Mouse (Mus musculus): Measurements from ENCODE around the gene Mreg.
A peak's percentile ranks its signal among the peaks of the same experiment; 100 is the strongest.

The Mreg gene

DNA sequence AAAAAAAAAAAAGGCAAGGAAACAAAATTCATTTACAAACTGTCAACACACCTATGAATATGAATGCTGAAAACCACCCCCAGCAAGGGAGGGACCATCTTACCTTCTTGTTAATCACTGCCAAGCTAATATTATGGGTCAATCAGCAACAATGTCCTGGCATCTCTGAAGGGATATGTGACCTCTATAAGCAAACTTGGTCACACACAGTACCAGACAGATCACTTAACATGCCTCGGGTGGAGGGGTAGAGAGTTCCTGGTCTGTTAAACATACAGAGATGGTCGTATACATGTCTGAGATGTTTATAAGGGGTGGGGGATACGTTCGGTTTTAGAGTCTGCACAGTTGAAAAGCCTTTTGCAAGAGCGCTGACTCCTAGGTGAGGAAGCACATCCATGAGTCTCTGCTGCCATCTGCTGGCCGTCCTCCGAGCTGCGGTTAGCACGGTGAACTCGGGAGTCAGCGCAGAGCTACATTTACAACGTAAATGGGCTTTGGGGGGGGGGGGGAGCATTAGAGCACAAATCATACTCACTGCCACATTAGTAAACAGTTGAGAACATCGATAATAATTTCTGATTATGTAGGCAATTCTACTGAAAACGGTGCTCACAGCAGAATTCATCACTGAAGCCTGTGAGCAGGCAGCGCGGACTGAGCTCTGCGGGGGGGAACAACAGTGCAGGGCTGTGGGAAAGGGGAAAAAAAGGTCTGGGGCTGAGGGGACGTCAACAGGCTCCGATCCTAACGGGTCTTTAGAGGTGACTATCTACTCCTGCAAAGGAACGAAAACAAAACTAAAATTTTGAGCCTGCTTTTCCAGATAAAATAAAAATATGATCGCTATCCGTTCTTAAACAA is 88.4 kb downstream of the Mreg start:
- DNase-seq (ENCODE audit: low spot score), result peak; percentile 79

GRCm38 (mm10) chr1:72121608-72122185 is 90.4 kb downstream of the Mreg start:
- DNase-seq (ENCODE audit: low spot score), result no peak

DNA sequence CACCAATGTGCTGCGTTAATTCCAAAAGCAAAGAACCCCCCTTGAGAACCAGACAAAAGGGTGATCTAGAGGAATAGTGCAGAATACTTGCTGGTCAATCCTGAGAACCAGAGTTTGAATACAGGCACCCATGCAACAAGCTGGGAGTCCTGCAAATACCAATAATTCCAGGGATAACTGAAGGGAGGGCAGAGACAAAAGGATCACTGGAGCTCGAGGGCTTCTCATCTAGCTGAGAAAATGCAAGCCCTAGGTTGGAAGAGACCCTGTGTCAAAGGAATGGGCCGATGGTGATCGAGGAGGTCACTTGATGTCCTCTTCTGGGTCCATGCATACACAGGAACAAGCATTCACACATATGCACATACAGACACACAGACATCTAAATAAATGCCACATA is 92.1 kb downstream of the Mreg start:
- no peak for DNase-seq (ENCODE audit: low spot score)

DNA sequence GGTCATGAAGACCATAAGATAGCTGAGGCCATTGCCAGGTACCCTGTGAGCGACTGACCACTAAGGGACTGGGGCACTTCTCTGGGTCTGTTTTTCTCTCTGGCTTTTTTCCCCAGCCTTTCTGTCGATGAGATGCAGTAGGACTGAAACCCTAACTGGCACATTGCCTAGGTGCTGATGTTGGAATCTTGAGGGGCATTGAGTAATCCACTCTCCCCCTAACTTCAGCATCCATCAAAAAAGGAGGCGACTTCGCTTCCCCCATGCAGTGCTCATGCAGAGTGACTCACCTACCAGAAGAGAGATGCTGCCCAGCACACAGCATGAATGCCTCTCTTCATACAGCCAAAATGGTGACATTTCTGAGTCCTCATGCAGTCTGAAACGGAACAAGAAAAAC is 97.9 kb downstream of the Mreg start:
- DNase-seq (ENCODE audit: low spot score), result no peak

All from yolk sac, embryonic 10.5 days (tissue).